Mouse (Mus musculus) heart, adult 11 months (tissue): Measurements from ENCODE around the gene Rps16.

ENCODE experiments used
- DNase-seq: peaks from one replicate; pipeline ENCODE4 v3.0.0; 2022

Rps16 gene

GRCm38 (mm10) chr7:28392429-28393271 lies 42.2 kb downstream of the Rps16 start, which contains the start of the genes Med29 and Paf1:
Gene Med29, minus strand, starts transcription at chr7:28392708.
Gene Paf1, plus strand, starts transcription at chr7:28392951.
- peak; percentile 100 for DNase-seq

- DNase-seq = peak; percentile 89
Measured at GRCm38 (mm10) chr7:28393272-28393951, 43.0 kb downstream of the Rps16 start.

- DNase-seq = peak; percentile 89
Measured at GRCm38 (mm10) chr7:28395425-28395824, 45.0 kb downstream of the Rps16 start.

- DNase-seq = no peak
Measured at GRCm38 (mm10) chr7:28398000-28398399, 47.5 kb downstream of the Rps16 start.

GRCm38 (mm10) chr7:28398696-28399340 lies 48.4 kb downstream of the Rps16 start:
- no peak for DNase-seq

- no peak for DNase-seq
Measured at GRCm38 (mm10) chr7:28401030-28401429, 50.6 kb downstream of the Rps16 start.

- no peak for DNase-seq
Measured at GRCm38 (mm10) chr7:28401942-28402341, 51.5 kb downstream of the Rps16 start.
